Comparison of ENCODE assay signal across 9 mouse cellular contexts in genomic region chr7:134261003-134261701, GRCm38 (mm10). TPM values are rescaled to one million over a fixed set of nuclear protein-coding genes. Genes with fewer than 3 reads are reported as not detected.
DNase-seq lines count a peak whose midpoint lies in the region; ATAC-seq lines count a peak whose summit lies in the region.
"Had no signal": no experiment of that assay in that cellular context is flagged by ENCODE, and none has a peak within 500 bp of the region (broad histone marks: within the 10 kb centered on the region; RNA-seq: fewer than 3 reads in every experiment).

No protein-coding gene starts in this region.

- H3K9ac ChIP-seq in hindbrain, embryonic 16.5 days (ENCODE audit: low read depth, low read length): no peak overlapping the region
- H3K9ac ChIP-seq: limb, embryonic 13.5 days had no signal

- DNase-seq in adrenal gland, adult (ENCODE audit: inconsistent age in 2 of 2, low spot score in 1 of 2): peak; percentile 35 to 70
- DNase-seq in adrenal gland, adult 8-10 months: no peak
- peak; percentile 10 for DNase-seq in right cerebral cortex, postnatal 25 days
- no peak for DNase-seq in right cerebral cortex, postnatal 14 days
- DNase-seq in kidney, adult 18-20 months: peak; percentile 45
- DNase-seq in lung, postnatal 10 days: peak; percentile 75
- no peak for DNase-seq in thymus, postnatal 10 days (ENCODE audit: low spot score in 2 of 2)

- no peak overlapping the region for H3K4me2 ChIP-seq in hindbrain, embryonic 16.5 days (ENCODE audit: low read length)
- H3K4me2 ChIP-seq: limb, embryonic 13.5 days had no signal

- H3K4me1 ChIP-seq in hindbrain, embryonic 16.5 days (ENCODE audit: control insufficient read depth, insufficient read depth, low read depth, low read length): no peaks in the 10 kb centered on the region

- H3K27me3 ChIP-seq in hindbrain, embryonic 16.5 days (replicated peaks; ENCODE audit: control insufficient read depth, insufficient read depth, low read length): no peaks in the 10 kb centered on the region
- H3K27me3 ChIP-seq: limb, embryonic 13.5 days had no signal

- H3K4me3 ChIP-seq in hindbrain, embryonic 16.5 days (ENCODE audit: low read length): no peak overlapping the region
- H3K4me3 ChIP-seq: limb, embryonic 13.5 days had no signal

- H3K9me3 ChIP-seq in hindbrain, embryonic 16.5 days (ENCODE audit: control insufficient read depth, low read length): no peaks in the 10 kb centered on the region
- H3K9me3 ChIP-seq: limb, embryonic 13.5 days had no signal

- no peak for ATAC-seq in hindbrain, embryonic 16.5 days

- WGBS in hindbrain, embryonic 16.5 days: 54% methylated on average over 4 of the region's 4 CpGs

- H3K27ac ChIP-seq in hindbrain, embryonic 16.5 days (ENCODE audit: low read depth, low read length): no peak overlapping the region
- H3K27ac ChIP-seq: limb, embryonic 13.5 days had no signal

- no peaks in the 10 kb centered on the region for H3K36me3 ChIP-seq in hindbrain, embryonic 16.5 days (ENCODE audit: control insufficient read depth, insufficient read depth, low read length)
- H3K36me3 ChIP-seq: limb, embryonic 13.5 days had no signal

RNA-seq across cellular contexts. Expression of gene Adam12, which starts 29.2 kb away (rescaled TPM):
- total RNA-seq in adrenal gland, adult 8-10 months (2022): 1 to 10 TPM; 5.3 to 7.2 (median 5.8) TPM
- 3.3 and 4.6 TPM in 2 replicates for polyA plus RNA-seq in hindbrain, embryonic 16.5 days (2015; fragmentation: Nextera tagmentation; extraction: Ambion mirVana)

Comparison
In these comparisons a context has a peak if more than half of its experiments do, and no peak if none do; other contexts are left out.
1. DNase-seq: peak in adrenal gland, adult (2 of 2), right cerebral cortex, postnatal 25 days (single experiment), kidney, adult 18-20 months (single experiment) and lung, postnatal 10 days (single experiment); none in adrenal gland, adult 8-10 months (single experiment), right cerebral cortex, postnatal 14 days (single experiment) and thymus, postnatal 10 days (0 of 2).